Mouse (Mus musculus): ENCODE measurements around the gene Ccser1. TPM values are rescaled to one million over a fixed set of nuclear protein-coding genes. Genes with fewer than 3 reads are reported as not detected.

Gene Ccser1
- polyA plus RNA-seq (2014; fragmentation: Nextera tagmentation; extraction: Ambion mirVana): 12.0 and 16.2 TPM in 2 replicates

- Histone ChIP-seq H3K36me3 (ENCODE audit: control insufficient read depth, insufficient read depth, low read length) (no peaks in the 10 kb centered on the region), H3K27ac (ENCODE audit: low read depth, low read length) (peak within 1 kb of the TSS; percentile 32; the same call in 1 of the 2 replicates), H3K27me3 (ENCODE audit: control insufficient read depth, insufficient read depth, low read length) (peaks cover 13% of the 10 kb centered on the region), H3K4me1 (ENCODE audit: control insufficient read depth, insufficient read depth, low read length) (no peaks in the 10 kb centered on the region), H3K4me3 (ENCODE audit: low read length) (peak within 1 kb of the TSS; percentile 75), H3K9ac (ENCODE audit: low read depth, low read length) (peak within 1 kb of the TSS; percentile 69), H3K9me3 (ENCODE audit: control insufficient read depth, low read length) (no peaks in the 10 kb centered on the region), H3K4me2 (replicated peaks; ENCODE audit: low read depth, low read length) (peak within 1 kb of the TSS; percentile 99)
- ATAC-seq (ENCODE audit: low FRiP score, low TSS enrichment): peak; percentile 94
- under 1% methylated on average over 98 of the region's 105 CpGs for WGBS
Measured at GRCm38 (mm10) chr6:61179949-61180755, at the start of gene Ccser1. TSS of gene Ccser1 (plus strand) at chr6:61180324.

- Histone ChIP-seq H3K4me3 (ENCODE audit: low read length) (no peak overlapping the region), H3K4me1 (ENCODE audit: control insufficient read depth, insufficient read depth, low read length) (no peaks in the 10 kb centered on the region), H3K9me3 (ENCODE audit: control insufficient read depth, low read length) (no peaks in the 10 kb centered on the region), H3K9ac (ENCODE audit: low read depth, low read length) (no peak overlapping the region), H3K27ac (ENCODE audit: low read depth, low read length) (no peak overlapping the region), H3K4me2 (replicated peaks; ENCODE audit: low read depth, low read length) (no peak overlapping the region), H3K36me3 (ENCODE audit: control insufficient read depth, insufficient read depth, low read length) (no peaks in the 10 kb centered on the region), H3K27me3 (ENCODE audit: control insufficient read depth, insufficient read depth, low read length) (no peaks in the 10 kb centered on the region)
- no peak for ATAC-seq (ENCODE audit: low FRiP score, low TSS enrichment)
- 94% methylated on average over 2 of the region's 2 CpGs for WGBS
Measured at GRCm38 (mm10) chr6:61136436-61136835, 43.7 kb upstream of the Ccser1 start.

GRCm38 (mm10) chr6:61143031-61143430 is 37.1 kb upstream of the Ccser1 start:
- Histone ChIP-seq H3K4me3 (ENCODE audit: low read length) (no peak overlapping the region), H3K9ac (ENCODE audit: low read depth, low read length) (no peak overlapping the region), H3K27me3 (ENCODE audit: control insufficient read depth, insufficient read depth, low read length) (no peaks in the 10 kb centered on the region), H3K4me2 (replicated peaks; ENCODE audit: low read depth, low read length) (no peak overlapping the region), H3K27ac (ENCODE audit: low read depth, low read length) (no peak overlapping the region), H3K9me3 (ENCODE audit: control insufficient read depth, low read length) (no peaks in the 10 kb centered on the region), H3K4me1 (ENCODE audit: control insufficient read depth, insufficient read depth, low read length) (no peaks in the 10 kb centered on the region), H3K36me3 (ENCODE audit: control insufficient read depth, insufficient read depth, low read length) (no peaks in the 10 kb centered on the region)
- ATAC-seq (ENCODE audit: low FRiP score, low TSS enrichment): no peak
- 58% methylated on average over 1 of the region's 1 CpGs for WGBS

- H3K9ac ChIP-seq (ENCODE audit: low read depth, low read length): no peak overlapping the region
- 85% methylated on average over 3 of the region's 3 CpGs for WGBS
- no peak overlapping the region for H3K27ac ChIP-seq (ENCODE audit: low read depth, low read length)
- H3K4me3 ChIP-seq (ENCODE audit: low read length): no peak overlapping the region
- no peaks in the 10 kb centered on the region for H3K9me3 ChIP-seq (ENCODE audit: control insufficient read depth, low read length)
- H3K4me1 ChIP-seq (ENCODE audit: control insufficient read depth, insufficient read depth, low read length): no peaks in the 10 kb centered on the region
- H3K36me3 ChIP-seq (ENCODE audit: control insufficient read depth, insufficient read depth, low read length): no peaks in the 10 kb centered on the region
- ATAC-seq (ENCODE audit: low FRiP score, low TSS enrichment): no peak
- H3K27me3 ChIP-seq (ENCODE audit: control insufficient read depth, insufficient read depth, low read length): no peaks in the 10 kb centered on the region
- no peak overlapping the region for H3K4me2 ChIP-seq (replicated peaks; ENCODE audit: low read depth, low read length)
Measured at GRCm38 (mm10) chr6:61152924-61153323, 27.2 kb upstream of the Ccser1 start.

- Histone ChIP-seq H3K4me2 (replicated peaks; ENCODE audit: low read depth, low read length) (no peak overlapping the region), H3K27me3 (ENCODE audit: control insufficient read depth, insufficient read depth, low read length) (no peaks in the 10 kb centered on the region), H3K9ac (ENCODE audit: low read depth, low read length) (no peak overlapping the region), H3K27ac (ENCODE audit: low read depth, low read length) (no peak overlapping the region), H3K4me3 (ENCODE audit: low read length) (no peak overlapping the region), H3K4me1 (ENCODE audit: control insufficient read depth, insufficient read depth, low read length) (no peaks in the 10 kb centered on the region), H3K36me3 (ENCODE audit: control insufficient read depth, insufficient read depth, low read length) (no peaks in the 10 kb centered on the region), H3K9me3 (ENCODE audit: control insufficient read depth, low read length) (no peaks in the 10 kb centered on the region)
- 65% methylated on average over 6 of the region's 6 CpGs for WGBS
- no peak for ATAC-seq (ENCODE audit: low FRiP score, low TSS enrichment)
Measured at GRCm38 (mm10) chr6:61154654-61155053, 25.5 kb upstream of the Ccser1 start.

- Histone ChIP-seq H3K4me1 (ENCODE audit: control insufficient read depth, insufficient read depth, low read length) (no peaks in the 10 kb centered on the region), H3K4me3 (ENCODE audit: low read length) (no peak overlapping the region), H3K27ac (ENCODE audit: low read depth, low read length) (no peak overlapping the region), H3K27me3 (ENCODE audit: control insufficient read depth, insufficient read depth, low read length) (no peaks in the 10 kb centered on the region), H3K4me2 (replicated peaks; ENCODE audit: low read depth, low read length) (no peak overlapping the region), H3K9me3 (ENCODE audit: control insufficient read depth, low read length) (no peaks in the 10 kb centered on the region), H3K9ac (ENCODE audit: low read depth, low read length) (no peak overlapping the region), H3K36me3 (ENCODE audit: control insufficient read depth, insufficient read depth, low read length) (no peaks in the 10 kb centered on the region)
- ATAC-seq (ENCODE audit: low FRiP score, low TSS enrichment): no peak
- 69% methylated on average over 8 of the region's 8 CpGs for WGBS
Measured at GRCm38 (mm10) chr6:61155059-61155629, 25.0 kb upstream of the Ccser1 start.

GRCm38 (mm10) chr6:61155718-61156117 is 24.4 kb upstream of the Ccser1 start:
- no peak overlapping the region for H3K4me2 ChIP-seq (replicated peaks; ENCODE audit: low read depth, low read length)
- H3K9ac ChIP-seq (ENCODE audit: low read depth, low read length): no peak overlapping the region
- no peak for ATAC-seq (ENCODE audit: low FRiP score, low TSS enrichment)
- H3K27me3 ChIP-seq (ENCODE audit: control insufficient read depth, insufficient read depth, low read length): no peaks in the 10 kb centered on the region
- no peaks in the 10 kb centered on the region for H3K36me3 ChIP-seq (ENCODE audit: control insufficient read depth, insufficient read depth, low read length)
- no peak overlapping the region for H3K27ac ChIP-seq (ENCODE audit: low read depth, low read length)
- no peak overlapping the region for H3K4me3 ChIP-seq (ENCODE audit: low read length)
- H3K4me1 ChIP-seq (ENCODE audit: control insufficient read depth, insufficient read depth, low read length): no peaks in the 10 kb centered on the region
- no peaks in the 10 kb centered on the region for H3K9me3 ChIP-seq (ENCODE audit: control insufficient read depth, low read length)

GRCm38 (mm10) chr6:61162117-61162516 is 18.0 kb upstream of the Ccser1 start:
- no peak overlapping the region for H3K4me3 ChIP-seq (ENCODE audit: low read length)
- H3K27me3 ChIP-seq (ENCODE audit: control insufficient read depth, insufficient read depth, low read length): no peaks in the 10 kb centered on the region

GRCm38 (mm10) chr6:61166891-61167290 is 13.2 kb upstream of the Ccser1 start:
- no peak overlapping the region for H3K4me2 ChIP-seq (replicated peaks; ENCODE audit: low read depth, low read length)
- no peak for ATAC-seq (ENCODE audit: low FRiP score, low TSS enrichment)
- no peaks in the 10 kb centered on the region for H3K9me3 ChIP-seq (ENCODE audit: control insufficient read depth, low read length)
- no peak overlapping the region for H3K27ac ChIP-seq (ENCODE audit: low read depth, low read length)
- no peak overlapping the region for H3K9ac ChIP-seq (ENCODE audit: low read depth, low read length)
- no peaks in the 10 kb centered on the region for H3K4me1 ChIP-seq (ENCODE audit: control insufficient read depth, insufficient read depth, low read length)
- H3K4me3 ChIP-seq (ENCODE audit: low read length): no peak overlapping the region
- H3K27me3 ChIP-seq (ENCODE audit: control insufficient read depth, insufficient read depth, low read length): no peaks in the 10 kb centered on the region
- 93% methylated on average over 1 of the region's 1 CpGs for WGBS
- H3K36me3 ChIP-seq (ENCODE audit: control insufficient read depth, insufficient read depth, low read length): no peaks in the 10 kb centered on the region

More at GRCm38 (mm10) chr6:61162117-61162516, 18.0 kb upstream of the Ccser1 start:
- Histone ChIP-seq H3K4me1 (ENCODE audit: control insufficient read depth, insufficient read depth, low read length) (no peaks in the 10 kb centered on the region), H3K27ac (ENCODE audit: low read depth, low read length) (no peak overlapping the region), H3K4me2 (replicated peaks; ENCODE audit: low read depth, low read length) (no peak overlapping the region), H3K9me3 (ENCODE audit: control insufficient read depth, low read length) (no peaks in the 10 kb centered on the region), H3K36me3 (ENCODE audit: control insufficient read depth, insufficient read depth, low read length) (no peaks in the 10 kb centered on the region), H3K9ac (ENCODE audit: low read depth, low read length) (no peak overlapping the region)
- no peak for ATAC-seq (ENCODE audit: low FRiP score, low TSS enrichment)

Measured in kidney, embryonic 14.5 days (tissue).